Mouse (Mus musculus): ENCODE measurements around the gene Rpl29.

Rpl29 gene

GRCm38 (mm10) chr9:106472321-106472720, 43.1 kb downstream of the Rpl29 start:
- DNase-seq (ENCODE audit: low read depth, low spot score): no peak

- DNase-seq (ENCODE audit: low read depth, low spot score): no peak
Observed at GRCm38 (mm10) chr9:106473081-106473752, 44.0 kb downstream of the Rpl29 start.

GRCm38 (mm10) chr9:106473753-106474105, 44.5 kb downstream of the Rpl29 start:
- DNase-seq (ENCODE audit: low read depth, low spot score): no peak

GRCm38 (mm10) chr9:106474456-106474855, 45.2 kb downstream of the Rpl29 start:
- DNase-seq (ENCODE audit: low read depth, low spot score): peak; percentile 89

GRCm38 (mm10) chr9:106475046-106475445, 45.8 kb downstream of the Rpl29 start:
- DNase-seq (ENCODE audit: low read depth, low spot score): peak; percentile 68

GRCm38 (mm10) chr9:106475663-106476001, 46.4 kb downstream of the Rpl29 start, which contains the start of gene Rrp9:
TSS of gene Rrp9 (plus strand) at chr9:106475963.
- DNase-seq (ENCODE audit: low read depth, low spot score): no peak

GRCm38 (mm10) chr9:106476002-106476923, 47.0 kb downstream of the Rpl29 start:
- DNase-seq (ENCODE audit: low read depth, low spot score): peak; percentile 95

- peak; percentile 100 for DNase-seq (ENCODE audit: low read depth, low spot score)
Observed at GRCm38 (mm10) chr9:106476924-106477484, 47.8 kb downstream of the Rpl29 start, which contains the start of gene Parp3. TSS of gene Parp3 (minus strand) at chr9:106476949.

GRCm38 (mm10) chr9:106477649-106478048, 48.4 kb downstream of the Rpl29 start:
- DNase-seq (ENCODE audit: low read depth, low spot score): no peak

- no peak for DNase-seq (ENCODE audit: low read depth, low spot score)
Observed at GRCm38 (mm10) chr9:106478101-106478500, 48.8 kb downstream of the Rpl29 start.

GRCm38 (mm10) chr9:106480541-106480940, 51.3 kb downstream of the Rpl29 start:
- no peak for DNase-seq (ENCODE audit: low read depth, low spot score)

- DNase-seq (ENCODE audit: low read depth, low spot score): no peak
Observed at GRCm38 (mm10) chr9:106481075-106481474, 51.8 kb downstream of the Rpl29 start.

All from 3T3-L1 (cell line).